In the genomic region with DNA sequence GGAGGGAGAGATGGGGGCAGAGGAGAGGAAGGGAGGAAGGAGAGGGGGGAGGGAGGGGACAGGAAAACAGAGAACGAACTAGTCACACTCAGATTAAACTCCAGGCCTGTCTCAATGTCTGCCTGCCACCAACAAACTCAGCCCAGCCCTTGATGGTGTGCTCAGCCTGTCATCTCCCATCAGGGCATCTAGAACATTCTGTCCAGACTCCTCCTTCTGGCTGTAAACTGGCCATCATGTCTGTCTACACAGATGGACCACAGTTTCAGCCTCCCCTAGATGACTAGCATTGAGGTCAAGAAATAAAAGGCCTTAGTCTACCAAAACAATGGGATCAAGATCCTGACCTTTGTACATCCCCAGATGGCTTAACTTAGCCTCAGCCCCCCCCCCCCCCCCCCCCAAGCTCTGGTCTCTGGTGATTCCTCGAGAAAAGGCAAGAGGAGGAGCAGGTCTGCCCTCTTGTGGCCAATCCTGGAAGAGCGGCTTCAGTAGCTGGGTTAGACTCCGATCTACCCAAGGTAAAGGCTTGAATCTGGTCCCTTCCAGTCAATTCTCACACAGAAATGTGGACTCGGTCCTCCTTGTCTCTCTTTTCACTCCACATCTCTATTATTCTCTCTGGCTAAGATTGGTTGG, we compare ENCODE assay signal across 9 mouse cellular contexts. TPM values are rescaled to one million over a fixed set of nuclear protein-coding genes. Genes with fewer than 3 reads are reported as not detected.
A peak's percentile ranks its signal among the peaks of the same experiment; 100 is the strongest.
DNase-seq lines count a peak whose midpoint lies in the region; ATAC-seq lines count a peak whose summit lies in the region.
"Had no signal": no experiment of that assay in that cellular context is flagged by ENCODE, and none has a peak within 500 bp of the region (broad histone marks: within the 10 kb centered on the region; RNA-seq: fewer than 3 reads in every experiment).

No protein-coding gene starts in this region.

- H3K27me3 ChIP-seq in neural tube, embryonic 15.5 days (replicated peaks), result no peaks in the 10 kb centered on the region
- H3K27me3 ChIP-seq in neural tube, embryonic 12.5 days (replicated peaks), result no peaks in the 10 kb centered on the region

- intact Hi-C loops in left cerebral cortex, postnatal 4 days (cut with DNase I), result loop anchor here (5.0 kb wide), 1 partner anchor 73 kb away; no protein-coding TSS in a partner anchor

- H3K4me2 ChIP-seq in neural tube, embryonic 15.5 days, result no peak overlapping the region
- H3K4me2 ChIP-seq in neural tube, embryonic 12.5 days (replicated peaks), result no peak overlapping the region

- no peak overlapping the region for H3K9ac ChIP-seq in neural tube, embryonic 15.5 days (replicated peaks)
- H3K9ac ChIP-seq in neural tube, embryonic 12.5 days, result no peak overlapping the region

- 0 out of 2 replicates have a peak, but pooled peaks cover 3% of the 10 kb centered on the region for H3K36me3 ChIP-seq in neural tube, embryonic 15.5 days
- H3K36me3 ChIP-seq in neural tube, embryonic 12.5 days, result peaks cover 5% of the 10 kb centered on the region; the same call in 1 of the 2 replicates

- no peak overlapping the region for H3K27ac ChIP-seq in neural tube, embryonic 15.5 days (replicated peaks)
- H3K27ac ChIP-seq in neural tube, embryonic 12.5 days, result no peak overlapping the region

- DNase-seq in neural tube, embryonic 10.5 days (ENCODE audit: extremely low spot score, low spot score), result peak; percentile 91
- peak; percentile 92 to 96 for DNase-seq in cerebellum, postnatal 10 days
- DNase-seq in gastrocnemius, postnatal 10 days, result peak; percentile 83
- DNase-seq in kidney, adult 18-20 months, result peak; percentile 87
- DNase-seq in left cerebral cortex, postnatal 4 days, result peak; percentile 82
- DNase-seq in testis, postnatal 10 days (ENCODE audit: low spot score), result peak; percentile 89

- WGBS in neural tube, embryonic 15.5 days, result 15% methylated on average over 5 of the region's 5 CpGs
- 18% methylated on average over 5 of the region's 5 CpGs for WGBS in neural tube, embryonic 12.5 days

- H3K9me3 ChIP-seq in neural tube, embryonic 15.5 days (replicated peaks), result no peaks in the 10 kb centered on the region
- H3K9me3 ChIP-seq in neural tube, embryonic 12.5 days, result no peaks in the 10 kb centered on the region

- H3K4me3 ChIP-seq in neural tube, embryonic 15.5 days (replicated peaks), result no peak overlapping the region
- no peak overlapping the region for H3K4me3 ChIP-seq in neural tube, embryonic 12.5 days

- no peak for ATAC-seq in neural tube, embryonic 15.5 days (ENCODE audit: low FRiP score)
- ATAC-seq in neural tube, embryonic 12.5 days (ENCODE audit: low FRiP score, low read depth), result 0 out of 2 replicates have a peak, but pooled peaks have one; percentile 52

- H3K4me1 ChIP-seq in neural tube, embryonic 15.5 days, result no peaks in the 10 kb centered on the region
- no peaks in the 10 kb centered on the region for H3K4me1 ChIP-seq in neural tube, embryonic 12.5 days

RNA-seq across cellular contexts. Expression of gene Rabac1, which starts 7.5 kb away (rescaled TPM):
- 297 and 336 TPM in 2 replicates for polyA plus RNA-seq in neural tube, embryonic 15.5 days (2015; fragmentation: Nextera tagmentation; extraction: Ambion mirVana)
- total RNA-seq in gastrocnemius, postnatal 10 days (2021), result 100 to 1,000 TPM; 163 to 166 TPM
- 100 to 1,000 TPM; 246 to 251 TPM for total RNA-seq in left cerebral cortex, postnatal 4 days (2021)
- polyA plus RNA-seq in neural tube, embryonic 12.5 days (2016; fragmentation: Nextera tagmentation; extraction: Ambion mirVana), result 151 and 154 TPM in 2 replicates

RNA-seq across cellular contexts. Expression of gene Gm4881, which starts 20.7 kb away (rescaled TPM):
- polyA plus RNA-seq in neural tube, embryonic 15.5 days (2015; fragmentation: Nextera tagmentation; extraction: Ambion mirVana), result 0.98 and 2.0 TPM in 2 replicates
- total RNA-seq in gastrocnemius, postnatal 10 days (2021), result not detected
- total RNA-seq in left cerebral cortex, postnatal 4 days (2021), result not detected
- polyA plus RNA-seq in neural tube, embryonic 12.5 days (2016; fragmentation: Nextera tagmentation; extraction: Ambion mirVana), result 0.75 and 0.84 TPM in 2 replicates
- polyA plus RNA-seq: stomach, embryonic 14.5 days had no signal

RNA-seq across cellular contexts. Expression of gene Atp1a3, which starts 40.7 kb away (rescaled TPM):
- polyA plus RNA-seq in neural tube, embryonic 15.5 days (2015; fragmentation: Nextera tagmentation; extraction: Ambion mirVana), result 538 and 586 TPM in 2 replicates
- 1 to 10 TPM; 1.9 to 4.0 TPM for total RNA-seq in gastrocnemius, postnatal 10 days (2021)
- 1,000 to 10,000 TPM; 1,141 to 1,280 TPM for total RNA-seq in left cerebral cortex, postnatal 4 days (2021)
- 110 and 118 TPM in 2 replicates for polyA plus RNA-seq in neural tube, embryonic 12.5 days (2016; fragmentation: Nextera tagmentation; extraction: Ambion mirVana)

Comparison
In these comparisons a context has a peak if more than half of its experiments do, and no peak if none do; other contexts are left out.
1. RNA of gene Atp1a3, which starts 40.7 kb away (total RNA-seq): 1,141 to 1,280 TPM in left cerebral cortex, postnatal 4 days; 1.9 to 4.0 TPM in gastrocnemius, postnatal 10 days; every median in the first group is over 100 times any median in the second.
2. Peak in every context shown above with its lines, with median percentiles within 50 percentile points of each other: DNase-seq.